Mouse (Mus musculus) heart, embryonic 11.5 days (tissue): ENCODE results near the gene Upk3a. TPM values are rescaled to one million over a fixed set of nuclear protein-coding genes. Genes with fewer than 3 reads are reported as not detected.

Experiments
- ATAC-seq: fragments of 200-750 bp; cut with Nextera tagmentation; replicated peaks from 2 replicates; pipeline ENCODE4 v1.8.0; 2017; ENCODE audit warnings: moderate library complexity; ENCODE audit not compliant: insufficient number of reproducible peaks, low FRiP score, low TSS enrichment
- H3K27ac ChIP-seq: fragments of 300-500 bp; sonication (generic); 2 replicates; pipeline ENCODE4 v1.5.1; 2014; ENCODE audit warnings: mild to moderate bottlenecking, low read depth, low read length
- H3K27me3 ChIP-seq: fragments of 300-500 bp; sonication (generic); 2 replicates; pipeline ENCODE4 v1.6.1; 2014; ENCODE audit warnings: mild to moderate bottlenecking, low read length, mixed read lengths; ENCODE audit not compliant: control insufficient read depth, insufficient read depth
- H3K36me3 ChIP-seq: fragments of 300-500 bp; sonication (generic); 2 replicates; pipeline ENCODE4 v1.6.1; 2014; ENCODE audit warnings: mild to moderate bottlenecking, low read length, moderate library complexity, mixed read lengths; ENCODE audit not compliant: control insufficient read depth, insufficient read depth
- H3K4me1 ChIP-seq: fragments of 300-500 bp; sonication (generic); 2 replicates; pipeline ENCODE4 v1.6.1; 2014; ENCODE audit warnings: low read length; ENCODE audit not compliant: control insufficient read depth, insufficient read depth
- H3K4me2 ChIP-seq: fragments of 300-500 bp; sonication (generic); 2 replicates; pipeline ENCODE4 v1.6.1; 2014; ENCODE audit warnings: mild to moderate bottlenecking, moderate library complexity
- H3K4me3 ChIP-seq: fragments of 300-500 bp; sonication (generic); 2 replicates; pipeline ENCODE4 v1.5.1; 2014; ENCODE audit warnings: low read depth, low read length
- H3K9ac ChIP-seq: fragments of 300-500 bp; sonication (generic); 2 replicates; pipeline ENCODE4 v1.6.1; 2014; ENCODE audit warnings: mild to moderate bottlenecking, low read depth, low read length, moderate library complexity
- H3K9me3 ChIP-seq: fragments of 300-500 bp; sonication (generic); replicated peaks from 2 replicates; pipeline ENCODE4 v1.6.1; 2016; ENCODE audit warnings: low read length; ENCODE audit not compliant: control insufficient read depth
- WGBS: fragments of 180-500 bp; shearing (Covaris S2); extraction: QIAGEN DNeasy Blood & Tissue Kit; methylation state at CpG from one replicate; pipeline ENCODE4 v1.1.7; 2014; ENCODE audit not compliant: insufficient replicate concordance; 5-methylcytosine and 5-hydroxymethylcytosine counted together
- polyA plus RNA-seq: library from polyadenylated mRNA; unstranded; fragments of >200 nt; fragmentation: Nextera tagmentation; extraction: Ambion mirVana; gene quantifications from 2 replicates; pipeline ENCODE4 v1.2.1, GENCODE M21; 2014

The Upk3a gene
- polyA plus RNA-seq, 1 experiment from 2014 or later: not detected

DNA sequence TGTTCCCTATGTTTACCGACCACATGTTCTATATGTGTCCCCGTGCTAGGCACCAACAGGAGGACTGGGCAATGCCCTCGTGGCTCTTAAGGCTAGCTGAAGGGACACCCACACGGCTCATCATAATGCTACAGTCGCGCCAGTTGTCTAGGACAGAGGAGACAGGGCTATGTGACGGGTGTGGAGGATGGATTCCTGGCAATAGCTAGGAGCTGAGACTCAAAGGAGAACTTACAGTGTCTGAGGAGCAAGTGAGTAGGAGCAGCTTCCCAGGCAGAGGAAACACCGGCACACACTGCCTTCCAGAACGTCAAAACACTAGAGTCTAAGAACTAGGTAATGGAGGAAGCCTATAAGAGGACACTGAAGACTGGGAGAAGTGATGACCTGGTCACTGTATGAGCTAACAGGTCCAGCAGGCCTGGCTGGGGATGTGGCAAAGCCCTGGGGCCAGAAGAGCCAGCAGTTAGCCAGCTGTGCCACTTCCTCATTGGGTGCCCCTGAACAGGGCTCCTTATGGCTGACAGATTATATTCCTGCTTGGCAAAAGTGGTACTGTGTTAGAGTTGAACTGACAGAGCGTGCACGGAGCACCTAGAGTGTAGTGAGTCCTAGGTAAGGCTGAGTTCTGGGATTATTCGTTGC, 31.3 kb upstream of the Upk3a start:
- Histone ChIP-seq H3K36me3 (no peaks in the 10 kb centered on the region), H3K27me3 (no peaks in the 10 kb centered on the region), H3K4me1 (peaks cover 10% of the 10 kb centered on the region), H3K4me2 (no peak overlapping the region), H3K4me3 (no peak overlapping the region), H3K27ac (no peak overlapping the region), H3K9ac (no peak overlapping the region), H3K9me3 (no peaks in the 10 kb centered on the region)
- ATAC-seq: no peak
- 86% methylated on average over 12 of the region's 12 CpGs for WGBS

DNA sequence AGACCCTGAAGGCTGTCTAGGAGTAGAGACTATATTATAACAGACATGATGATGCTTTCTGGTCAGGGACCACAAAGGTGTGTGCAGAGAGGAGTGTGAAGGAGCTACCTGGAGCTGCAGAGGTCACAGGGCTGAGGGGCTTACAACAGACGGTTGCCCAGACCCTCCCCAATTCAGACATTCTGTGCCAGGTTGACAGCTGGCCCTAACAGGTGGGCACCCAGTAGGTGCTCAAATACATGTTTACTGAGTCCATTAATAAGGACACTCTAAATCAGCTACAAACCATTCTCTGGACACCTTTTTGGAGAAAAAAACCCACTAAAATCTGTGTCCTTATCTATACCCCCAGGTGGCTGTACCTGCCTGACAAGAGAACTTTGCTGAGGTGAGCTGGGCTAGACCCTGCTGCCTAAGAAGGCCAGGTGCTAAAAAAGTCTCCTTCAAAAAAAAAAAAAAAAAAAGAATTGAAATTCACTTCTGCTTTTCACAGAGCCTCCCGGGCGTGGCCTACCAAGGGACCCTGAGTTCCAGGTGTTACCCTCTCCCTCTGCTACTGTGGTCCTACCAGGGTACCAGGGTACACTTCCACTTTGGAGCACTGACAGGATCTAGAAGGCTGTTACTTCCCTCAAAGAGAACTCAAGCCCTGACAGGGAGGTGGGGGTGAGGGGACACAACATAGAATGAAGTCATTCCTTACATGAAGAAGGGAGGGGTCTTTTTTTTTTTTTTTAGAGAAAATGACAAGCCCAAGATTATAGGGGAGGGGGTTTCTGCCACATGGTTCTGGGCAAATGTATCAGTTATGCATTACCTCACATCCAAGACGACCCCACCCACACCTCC, 30.5 kb upstream of the Upk3a start:
- Histone ChIP-seq H3K4me1 (peaks cover 10% of the 10 kb centered on the region), H3K4me3 (peak overlapping the region; percentile 74), H3K4me2 (peak overlapping the region; percentile 72), H3K27ac (no peak overlapping the region), H3K27me3 (no peaks in the 10 kb centered on the region), H3K36me3 (no peaks in the 10 kb centered on the region), H3K9me3 (no peaks in the 10 kb centered on the region), H3K9ac (peak overlapping the region; percentile 85; the same call in 1 of the 2 replicates)
- 76% methylated on average over 4 of the region's 4 CpGs for WGBS
- no peak for ATAC-seq

- 0 out of 2 replicates have a peak overlapping the region, but pooled peaks have one; percentile 11 for H3K27ac ChIP-seq
- no peaks in the 10 kb centered on the region for H3K9me3 ChIP-seq
- peak overlapping the region; percentile 85 for H3K9ac ChIP-seq
- H3K4me3 ChIP-seq: peak overlapping the region; percentile 74
- no peaks in the 10 kb centered on the region for H3K27me3 ChIP-seq
- peaks cover 10% of the 10 kb centered on the region for H3K4me1 ChIP-seq
- peak overlapping the region; percentile 72 for H3K4me2 ChIP-seq
- peak; percentile 39; the same call in 1 of the 2 replicates for ATAC-seq
- H3K36me3 ChIP-seq: no peaks in the 10 kb centered on the region
- WGBS: 2% methylated on average over 36 of the region's 53 CpGs
Observed at GRCm38 (mm10) chr15:84987020-84987815, 29.7 kb upstream of the Upk3a start.

- no peaks in the 10 kb centered on the region for H3K36me3 ChIP-seq
- peak within 1 kb of the TSS; percentile 74 for H3K4me3 ChIP-seq
- H3K27ac ChIP-seq: 0 out of 2 replicates have a peak within 1 kb of the TSS, but pooled peaks have one; percentile 25
- peak; percentile 88 for ATAC-seq
- peak within 1 kb of the TSS; percentile 85 for H3K9ac ChIP-seq
- H3K9me3 ChIP-seq: no peaks in the 10 kb centered on the region
- H3K4me2 ChIP-seq: peak within 1 kb of the TSS; percentile 72
- H3K4me1 ChIP-seq: peaks cover 10% of the 10 kb centered on the region
- WGBS: under 1% methylated on average over 50 of the region's 59 CpGs
- no peaks in the 10 kb centered on the region for H3K27me3 ChIP-seq
Observed at GRCm38 (mm10) chr15:84987874-84988825, 28.8 kb upstream of the Upk3a start, which contains the start of gene 5031439G07Rik. TSS of gene 5031439G07Rik (minus strand) at chr15:84988551.

DNA sequence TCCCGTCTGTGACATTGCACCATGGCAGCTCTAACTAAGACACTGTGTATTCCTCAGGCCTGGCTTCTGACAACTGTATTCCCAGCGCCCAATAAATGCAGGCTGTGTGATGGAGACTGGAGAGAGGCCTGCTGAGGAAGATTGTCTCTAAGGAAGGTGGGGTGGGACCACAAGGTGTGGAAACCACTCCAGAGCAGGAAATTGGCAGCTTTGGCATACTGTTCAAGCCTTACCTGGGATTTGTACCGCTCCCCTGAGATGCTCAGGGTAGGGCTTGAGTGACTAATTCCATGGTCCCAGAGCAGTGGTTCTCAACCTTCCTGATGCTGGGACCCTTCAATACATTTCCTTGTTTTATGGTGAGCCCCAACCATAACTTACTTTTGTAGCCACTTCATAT, 27.8 kb upstream of the Upk3a start:
- 76% methylated on average over 3 of the region's 3 CpGs for WGBS
- Histone ChIP-seq H3K4me1 (peaks cover 10% of the 10 kb centered on the region), H3K27ac (no peak overlapping the region), H3K4me3 (no peak overlapping the region), H3K4me2 (peak overlapping the region; percentile 72; the same call in 1 of the 2 replicates), H3K9ac (no peak overlapping the region), H3K27me3 (no peaks in the 10 kb centered on the region), H3K9me3 (no peaks in the 10 kb centered on the region), H3K36me3 (no peaks in the 10 kb centered on the region)
- no peak for ATAC-seq

DNA sequence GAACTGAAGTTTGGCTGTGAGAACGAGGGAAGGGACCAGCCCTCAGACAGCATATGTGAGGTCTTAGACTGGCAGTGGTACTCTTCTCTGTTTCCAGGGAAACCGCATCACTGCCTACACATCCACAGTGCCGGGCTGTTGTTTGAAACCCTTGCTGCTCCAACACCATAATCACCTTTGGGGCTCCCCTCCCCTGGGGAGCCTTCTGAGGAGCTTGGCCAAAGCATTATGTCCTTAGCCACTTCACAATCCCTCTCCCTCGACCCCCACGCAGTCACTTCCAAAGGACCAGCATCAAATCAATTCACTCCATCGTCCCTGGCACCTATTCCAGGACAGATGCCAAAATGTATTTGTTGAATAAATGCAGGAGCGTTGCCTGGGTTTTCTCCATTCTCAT, 27.2 kb upstream of the Upk3a start:
- H3K27ac ChIP-seq: no peak overlapping the region
- H3K4me3 ChIP-seq: no peak overlapping the region
- H3K27me3 ChIP-seq: no peaks in the 10 kb centered on the region
- no peaks in the 10 kb centered on the region for H3K36me3 ChIP-seq
- ATAC-seq: no peak
- H3K4me1 ChIP-seq: peaks cover 10% of the 10 kb centered on the region
- H3K9me3 ChIP-seq: no peaks in the 10 kb centered on the region
- WGBS: 70% methylated on average over 7 of the region's 7 CpGs
- no peak overlapping the region for H3K4me2 ChIP-seq
- no peak overlapping the region for H3K9ac ChIP-seq

DNA sequence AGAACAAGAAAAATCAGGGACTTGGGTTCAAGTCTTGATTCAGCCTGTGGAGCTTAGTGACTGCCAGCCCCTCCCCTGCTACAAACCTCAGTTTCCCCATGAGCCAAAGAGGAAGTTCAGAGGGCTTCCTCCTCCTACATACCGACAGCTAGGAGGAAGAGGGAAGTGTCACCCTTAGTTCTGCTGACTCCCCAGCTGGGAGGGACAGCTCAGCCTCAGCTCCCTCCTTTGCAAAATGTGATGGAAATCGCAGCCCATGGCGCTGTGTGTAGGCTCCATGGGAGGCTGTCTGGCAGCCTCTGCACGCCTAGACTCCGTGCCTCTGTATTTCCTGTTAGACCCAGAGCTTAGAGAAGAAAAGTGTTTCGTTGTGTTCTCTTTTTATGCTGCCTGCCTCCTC, 22.4 kb upstream of the Upk3a start:
- H3K27ac ChIP-seq: no peak overlapping the region
- WGBS: 7% methylated on average over 6 of the region's 6 CpGs
- H3K36me3 ChIP-seq: no peaks in the 10 kb centered on the region
- ATAC-seq: no peak
- no peak overlapping the region for H3K9ac ChIP-seq
- no peak overlapping the region for H3K4me3 ChIP-seq
- H3K4me1 ChIP-seq: no peaks in the 10 kb centered on the region
- H3K4me2 ChIP-seq: no peak overlapping the region
- H3K9me3 ChIP-seq: no peaks in the 10 kb centered on the region
- no peaks in the 10 kb centered on the region; the same call in 1 of the 2 replicates for H3K27me3 ChIP-seq
